Mouse (Mus musculus) neural tube, embryonic 13.5 days (tissue): ENCODE measurements at regions not wholly inside any gene's neighbourhood (a gene's known extent, or its start where the extent isn't known, plus 50 kb on each side); places are given as distances from the start of the nearest gene placed in this dataset.

ENCODE experiments used
- ATAC-seq: fragments of 200-750 bp; cut with Nextera tagmentation; 2 replicates; pipeline ENCODE4 v1.8.0; 2017; ENCODE audit warnings: low read depth, mild to moderate bottlenecking, moderate TSS enrichment, moderate library complexity
- H3K27ac ChIP-seq: fragments of 300-500 bp; sonication (generic); replicated peaks from 2 replicates; pipeline ENCODE4 v1.5.1; 2015; ENCODE audit warnings: moderate library complexity, mild to moderate bottlenecking, inconsistent platforms
- H3K27me3 ChIP-seq: fragments of 300-500 bp; sonication (generic); 2 replicates; pipeline ENCODE4 v1.6.1; 2015; ENCODE audit warnings: mild to moderate bottlenecking, inconsistent platforms
- H3K36me3 ChIP-seq: fragments of 300-500 bp; sonication (generic); 2 replicates; pipeline ENCODE4 v1.6.1; 2015; ENCODE audit warnings: mild to moderate bottlenecking, inconsistent platforms
- H3K4me1 ChIP-seq: fragments of 300-500 bp; sonication (generic); replicated peaks from 2 replicates; pipeline ENCODE4 v1.6.1; 2015; ENCODE audit warnings: inconsistent platforms
- H3K4me2 ChIP-seq: fragments of 300-500 bp; sonication (generic); 2 replicates; pipeline ENCODE4 v1.6.1; 2015; ENCODE audit warnings: inconsistent platforms, mild to moderate bottlenecking, moderate library complexity
- H3K4me3 ChIP-seq: fragments of 300-500 bp; sonication (generic); 2 replicates; pipeline ENCODE4 v1.5.1; 2015; ENCODE audit warnings: mild to moderate bottlenecking, inconsistent platforms
- H3K9ac ChIP-seq: fragments of 300-500 bp; sonication (generic); 2 replicates; pipeline ENCODE4 v1.6.1; 2015; ENCODE audit warnings: moderate library complexity, mild to moderate bottlenecking, inconsistent platforms
- H3K9me3 ChIP-seq: fragments of 300-500 bp; sonication (generic); 2 replicates; pipeline ENCODE4 v1.6.1; 2016; ENCODE audit warnings: inconsistent platforms
- WGBS: fragments of 180-500 bp; shearing (Covaris S2); methylation state at CpG from one replicate; pipeline ENCODE4 v1.1.7; 2015; 5-methylcytosine and 5-hydroxymethylcytosine counted together

GRCm38 (mm10) chr1:71990936-71991335, 221.2 kb downstream of the Mreg start:
- Histone ChIP-seq H3K9me3 (no peaks in the 10 kb centered on the region), H3K9ac (no peak overlapping the region), H3K4me2 (no peak overlapping the region), H3K4me1 (peaks cover 6% of the 10 kb centered on the region; the same call in 1 of the 2 replicates), H3K4me3 (no peak overlapping the region), H3K27ac (no peak overlapping the region), H3K36me3 (no peaks in the 10 kb centered on the region), H3K27me3 (no peaks in the 10 kb centered on the region; the same call in 1 of the 2 replicates)
- WGBS = 63% methylated on average over 3 of the region's 3 CpGs
- ATAC-seq = no peak

GRCm38 (mm10) chr1:71988086-71988485, 224.0 kb downstream of the Mreg start:
- WGBS = 95% methylated on average over 3 of the region's 3 CpGs
- no peak overlapping the region for H3K9ac ChIP-seq
- H3K27ac ChIP-seq = no peak overlapping the region
- no peaks in the 10 kb centered on the region for H3K27me3 ChIP-seq
- H3K4me2 ChIP-seq = no peak overlapping the region
- no peaks in the 10 kb centered on the region for H3K9me3 ChIP-seq
- H3K4me1 ChIP-seq = no peaks in the 10 kb centered on the region
- no peak overlapping the region for H3K4me3 ChIP-seq
- no peaks in the 10 kb centered on the region for H3K36me3 ChIP-seq
- no peak for ATAC-seq

- 88% methylated on average over 1 of the region's 1 CpGs for WGBS
- no peaks in the 10 kb centered on the region for H3K4me1 ChIP-seq
- no peaks in the 10 kb centered on the region for H3K36me3 ChIP-seq
- H3K27ac ChIP-seq = no peak overlapping the region
- H3K9ac ChIP-seq = no peak overlapping the region
- H3K27me3 ChIP-seq = no peaks in the 10 kb centered on the region
- no peak for ATAC-seq
- no peak overlapping the region for H3K4me2 ChIP-seq
- no peak overlapping the region for H3K4me3 ChIP-seq
- no peaks in the 10 kb centered on the region for H3K9me3 ChIP-seq
These were observed 226.1 kb downstream of the Mreg start for GRCm38 (mm10) chr1:71986047-71986446.

GRCm38 (mm10) chr1:71983786-71984185, 228.3 kb downstream of the Mreg start:
- H3K36me3 ChIP-seq = no peaks in the 10 kb centered on the region
- H3K27me3 ChIP-seq = no peaks in the 10 kb centered on the region
- no peaks in the 10 kb centered on the region for H3K4me1 ChIP-seq
- WGBS = 88% methylated on average over 7 of the region's 7 CpGs
- no peak overlapping the region for H3K4me2 ChIP-seq
- no peaks in the 10 kb centered on the region for H3K9me3 ChIP-seq
- H3K27ac ChIP-seq = no peak overlapping the region
- H3K9ac ChIP-seq = no peak overlapping the region
- no peak for ATAC-seq
- H3K4me3 ChIP-seq = no peak overlapping the region

- 87% methylated on average over 5 of the region's 5 CpGs for WGBS
- no peak overlapping the region for H3K4me2 ChIP-seq
These were observed 229.5 kb downstream of the Mreg start for GRCm38 (mm10) chr1:71982423-71983262.

GRCm38 (mm10) chr1:71980624-71981023, 231.5 kb downstream of the Mreg start:
- Histone ChIP-seq H3K4me2 (no peak overlapping the region), H3K9me3 (no peaks in the 10 kb centered on the region), H3K27me3 (no peaks in the 10 kb centered on the region), H3K27ac (no peak overlapping the region), H3K36me3 (no peaks in the 10 kb centered on the region), H3K9ac (no peak overlapping the region), H3K4me1 (no peaks in the 10 kb centered on the region), H3K4me3 (no peak overlapping the region)
- ATAC-seq = no peak
- 85% methylated on average over 4 of the region's 4 CpGs for WGBS

More at GRCm38 (mm10) chr1:71982423-71983262, 229.5 kb downstream of the Mreg start:
- ATAC-seq = no peak
- no peaks in the 10 kb centered on the region for H3K36me3 ChIP-seq
- H3K9me3 ChIP-seq = no peaks in the 10 kb centered on the region
- H3K9ac ChIP-seq = no peak overlapping the region
- no peak overlapping the region for H3K27ac ChIP-seq
- no peaks in the 10 kb centered on the region for H3K4me1 ChIP-seq
- H3K27me3 ChIP-seq = no peaks in the 10 kb centered on the region
- no peak overlapping the region for H3K4me3 ChIP-seq

- Histone ChIP-seq H3K9me3 (no peaks in the 10 kb centered on the region), H3K4me2 (no peak overlapping the region), H3K4me3 (no peak overlapping the region), H3K27me3 (no peaks in the 10 kb centered on the region), H3K36me3 (no peaks in the 10 kb centered on the region), H3K4me1 (no peaks in the 10 kb centered on the region), H3K27ac (no peak overlapping the region), H3K9ac (no peak overlapping the region)
- WGBS = 85% methylated on average over 4 of the region's 4 CpGs
- no peak for ATAC-seq
These were observed 232.8 kb downstream of the Mreg start for GRCm38 (mm10) chr1:71979261-71979660.

GRCm38 (mm10) chr1:71977361-71977760, 234.7 kb downstream of the Mreg start:
- 89% methylated on average over 5 of the region's 5 CpGs for WGBS
- Histone ChIP-seq H3K4me2 (no peak overlapping the region), H3K4me1 (no peaks in the 10 kb centered on the region), H3K27me3 (no peaks in the 10 kb centered on the region), H3K9me3 (no peaks in the 10 kb centered on the region), H3K4me3 (no peak overlapping the region), H3K36me3 (no peaks in the 10 kb centered on the region), H3K9ac (no peak overlapping the region), H3K27ac (no peak overlapping the region)
- no peak for ATAC-seq

- ATAC-seq = no peak
These were observed 237.4 kb downstream of the Mreg start for GRCm38 (mm10) chr1:71974715-71975114.

GRCm38 (mm10) chr1:71971943-71972342, 240.2 kb downstream of the Mreg start:
- no peaks in the 10 kb centered on the region for H3K27me3 ChIP-seq
- H3K27ac ChIP-seq = no peak overlapping the region
- no peak overlapping the region for H3K4me3 ChIP-seq
- H3K9ac ChIP-seq = no peak overlapping the region
- H3K36me3 ChIP-seq = no peaks in the 10 kb centered on the region
- H3K9me3 ChIP-seq = no peaks in the 10 kb centered on the region
- no peak for ATAC-seq
- H3K4me1 ChIP-seq = no peaks in the 10 kb centered on the region
- no peak overlapping the region for H3K4me2 ChIP-seq
- WGBS = 84% methylated on average over 6 of the region's 6 CpGs

More at GRCm38 (mm10) chr1:71974715-71975114, 237.4 kb downstream of the Mreg start:
- Histone ChIP-seq H3K9me3 (no peaks in the 10 kb centered on the region), H3K4me1 (no peaks in the 10 kb centered on the region), H3K4me3 (no peak overlapping the region), H3K9ac (no peak overlapping the region), H3K27ac (no peak overlapping the region), H3K4me2 (no peak overlapping the region), H3K36me3 (no peaks in the 10 kb centered on the region), H3K27me3 (no peaks in the 10 kb centered on the region)
- 76% methylated on average over 4 of the region's 4 CpGs for WGBS

GRCm38 (mm10) chr1:71970771-71971170, 241.3 kb downstream of the Mreg start:
- Histone ChIP-seq H3K9ac (no peak overlapping the region), H3K9me3 (no peaks in the 10 kb centered on the region), H3K4me1 (no peaks in the 10 kb centered on the region), H3K27me3 (no peaks in the 10 kb centered on the region), H3K4me2 (no peak overlapping the region), H3K36me3 (no peaks in the 10 kb centered on the region), H3K27ac (no peak overlapping the region), H3K4me3 (no peak overlapping the region)
- no peak for ATAC-seq
- 83% methylated on average over 2 of the region's 2 CpGs for WGBS

GRCm38 (mm10) chr1:71967574-71968104, 244.5 kb downstream of the Mreg start:
- Histone ChIP-seq H3K4me3 (no peak overlapping the region), H3K4me1 (no peaks in the 10 kb centered on the region), H3K9ac (no peak overlapping the region), H3K36me3 (no peaks in the 10 kb centered on the region), H3K9me3 (no peaks in the 10 kb centered on the region), H3K4me2 (no peak overlapping the region), H3K27me3 (no peaks in the 10 kb centered on the region), H3K27ac (no peak overlapping the region)
- WGBS = 90% methylated on average over 6 of the region's 6 CpGs
- ATAC-seq = no peak
